Mouse (Mus musculus): Measurements from ENCODE around the gene Ankrd49.

GRCm38 (mm10) chr9:14784039-14785002, at the start of gene Ankrd49, which contains the start of gene Mre11a:
- TF ChIP-seq POLR2A (IDR thresholded peaks at IDR 0.05; ENCODE audit: low read depth, low read length) (peak; percentile 70), CTCF (IDR thresholded peaks at IDR 0.05; ENCODE audit: borderline replicate concordance, insufficient read depth, low read length) (no peak)
